Mouse (Mus musculus) frontal cortex, postnatal 14 days (tissue): Measurements from ENCODE around the gene Surf1.

Source experiments
- DNase-seq, 2 experiments: peaks; one replicate each; pipeline ENCODE4 v3.0.0; 2022; ENCODE audit warnings: low spot score in 2 of 2

The Surf1 gene

GRCm38 (mm10) chr2:26915927-26916728 lies at the start of gene Surf1, which contains the start of gene Surf2:
Gene Surf1 (minus strand): TSS chr2:26916530.
Gene Surf2 (plus strand): TSS chr2:26916367.
- DNase-seq, result peak; percentile 80 to 81

- DNase-seq, result no peak
Observed at GRCm38 (mm10) chr2:26964724-26965370, 48.5 kb upstream of the Surf1 start.

DNA sequence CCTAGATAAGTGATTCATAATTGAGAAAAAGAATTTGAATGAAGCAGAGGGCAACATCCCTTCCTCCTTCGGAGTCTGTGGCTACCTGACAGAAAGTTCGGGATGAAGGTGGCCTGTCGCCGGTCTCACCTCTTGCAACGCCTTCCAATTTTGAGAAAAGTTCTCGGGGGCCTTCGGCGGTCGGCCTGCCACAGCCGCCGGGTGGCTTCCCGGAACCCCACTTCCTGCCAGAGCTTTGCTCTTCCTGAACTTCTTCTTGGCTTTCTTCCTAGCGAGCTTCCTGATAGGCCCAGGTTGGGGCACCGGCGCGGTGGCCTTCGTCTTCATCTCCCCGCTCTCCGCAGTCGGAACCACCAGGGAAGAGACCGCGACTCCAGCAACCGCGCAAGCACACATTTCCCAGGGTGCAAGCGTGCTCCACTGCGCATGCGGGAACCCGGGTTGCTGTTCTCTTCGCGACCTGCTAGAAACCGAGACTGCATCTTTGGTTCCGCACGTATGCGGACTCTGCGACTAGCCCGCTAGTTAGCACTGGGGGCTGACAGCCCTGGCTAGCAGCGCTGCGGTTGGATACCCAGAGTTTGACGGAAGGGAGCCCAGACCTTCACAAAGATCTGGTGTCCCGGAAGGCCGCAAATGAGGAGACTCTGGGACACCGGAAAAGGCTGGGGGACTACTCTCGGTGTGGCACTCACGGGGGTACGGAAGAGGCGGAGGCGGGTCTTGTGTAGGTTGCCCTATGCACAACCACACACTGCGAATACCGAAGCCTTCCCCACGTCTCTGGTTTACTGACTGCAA lies 47.8 kb upstream of the Surf1 start, which contains the start of gene Rexo4:
Rexo4 (minus strand) TSS at position 464 of the 801 bp plus-strand sequence.
- DNase-seq, result peak; percentile 93 to 94

DNA sequence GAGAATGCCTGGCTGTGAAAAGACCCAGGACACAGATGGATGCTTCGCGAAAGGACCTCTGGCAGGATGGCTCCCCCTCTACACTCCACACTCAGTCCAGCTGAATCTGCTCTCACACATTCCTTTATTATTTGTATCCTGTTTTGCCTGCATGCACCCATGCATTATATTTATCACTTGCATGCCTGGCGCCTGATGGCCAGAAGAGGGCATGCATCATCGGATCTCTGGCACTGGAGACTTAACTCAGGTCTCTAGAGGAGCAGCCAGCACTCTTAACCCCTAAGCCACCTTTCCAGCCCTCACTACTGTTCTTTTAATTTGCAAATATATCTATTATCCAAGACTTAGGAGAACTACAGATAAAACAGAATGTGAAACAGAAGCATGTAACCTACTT lies 44.4 kb upstream of the Surf1 start:
- DNase-seq, result no peak

DNA sequence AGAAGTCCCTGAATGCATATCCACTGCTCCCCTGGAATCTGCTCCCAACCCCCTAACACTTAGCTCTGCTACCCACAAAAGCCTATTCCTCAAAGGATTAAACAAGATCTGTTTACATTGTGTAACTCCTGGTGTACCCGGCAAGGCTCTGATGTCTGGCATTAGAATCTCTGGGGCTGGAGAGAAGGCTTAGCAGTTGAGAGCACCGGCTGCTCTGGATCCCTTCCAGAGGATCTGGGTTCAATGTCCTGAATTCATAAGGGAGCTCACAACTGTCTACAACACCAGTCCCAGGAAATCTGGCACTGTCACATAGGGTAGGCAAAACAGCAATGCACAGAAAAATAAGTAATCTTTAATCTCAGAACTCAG lies 41.1 kb upstream of the Surf1 start:
- DNase-seq, result no peak

- no peak for DNase-seq
Observed at GRCm38 (mm10) chr2:26956811-26957487, 40.6 kb upstream of the Surf1 start.

- DNase-seq, result no peak
Observed at GRCm38 (mm10) chr2:26954735-26955395, 38.5 kb upstream of the Surf1 start.

DNA sequence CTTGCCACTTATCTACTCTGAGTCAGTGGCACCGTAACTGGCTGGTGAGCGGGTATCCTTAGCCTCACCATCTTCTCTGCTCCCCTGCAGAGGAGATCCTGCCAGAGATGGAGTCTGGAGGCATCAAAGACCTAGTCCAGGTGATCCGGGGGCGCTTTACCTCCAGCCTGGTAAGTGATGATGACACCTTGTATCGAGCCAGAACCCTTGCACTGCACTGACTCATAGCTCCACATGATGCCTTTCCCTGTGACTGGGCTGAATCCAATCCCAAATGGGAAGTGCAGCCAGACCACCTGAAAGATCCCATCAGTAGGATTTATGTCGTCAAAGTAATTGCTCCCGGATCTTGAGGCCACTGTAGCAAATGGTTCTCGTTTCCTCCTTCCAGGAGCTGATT lies 36.5 kb upstream of the Surf1 start:
- DNase-seq, result no peak

DNA sequence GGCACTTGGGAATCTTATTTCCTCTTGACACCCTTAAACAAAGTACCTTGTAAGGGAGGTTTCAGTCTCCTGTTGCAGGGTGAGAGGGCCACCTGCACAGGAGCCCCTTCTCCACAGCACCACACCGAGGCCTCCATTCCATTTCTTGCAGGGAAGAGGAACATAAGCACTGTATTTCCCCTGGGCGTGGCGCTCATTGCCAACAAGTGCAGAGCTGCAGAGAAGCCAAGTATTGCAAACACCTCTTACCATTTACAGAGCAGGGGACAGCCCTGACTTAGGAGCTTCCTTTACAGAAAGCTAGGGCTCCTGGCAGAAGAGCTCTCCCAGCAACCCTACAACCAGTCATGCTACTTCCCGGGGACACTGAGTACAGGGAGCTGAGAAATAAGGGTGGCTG lies 35.9 kb upstream of the Surf1 start:
- DNase-seq, result no peak

DNA sequence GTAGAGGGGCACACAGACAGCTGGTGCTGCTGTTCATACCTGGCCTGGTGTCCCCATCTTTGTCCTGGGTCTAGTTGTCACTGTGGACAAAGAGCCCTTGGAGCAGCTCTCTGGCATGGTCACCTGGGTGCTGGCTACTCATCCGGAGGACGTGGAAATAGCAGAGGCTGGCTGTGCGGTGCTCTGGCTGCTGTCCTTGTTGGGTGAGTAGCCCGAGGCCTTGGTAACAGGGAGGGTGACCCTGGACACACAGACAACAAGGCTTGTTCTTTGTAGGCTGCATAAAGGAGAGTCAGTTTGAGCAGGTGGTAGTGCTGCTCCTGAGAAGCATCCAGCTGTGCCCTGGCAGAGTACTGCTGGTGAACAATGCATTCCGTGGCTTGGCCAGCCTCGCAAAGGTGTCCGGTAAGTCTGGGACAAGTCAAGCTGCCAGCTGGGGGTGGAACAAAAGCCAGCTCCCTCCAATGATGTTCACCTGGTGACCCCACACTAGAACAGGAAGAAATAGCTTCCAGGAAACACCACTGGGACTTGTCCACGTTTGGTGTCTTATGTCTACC lies 35.1 kb upstream of the Surf1 start:
- no peak for DNase-seq

- no peak for DNase-seq
Observed at GRCm38 (mm10) chr2:26950411-26950810, 34.1 kb upstream of the Surf1 start.

- no peak for DNase-seq
Observed at GRCm38 (mm10) chr2:26943253-26943652, 26.9 kb upstream of the Surf1 start.

DNA sequence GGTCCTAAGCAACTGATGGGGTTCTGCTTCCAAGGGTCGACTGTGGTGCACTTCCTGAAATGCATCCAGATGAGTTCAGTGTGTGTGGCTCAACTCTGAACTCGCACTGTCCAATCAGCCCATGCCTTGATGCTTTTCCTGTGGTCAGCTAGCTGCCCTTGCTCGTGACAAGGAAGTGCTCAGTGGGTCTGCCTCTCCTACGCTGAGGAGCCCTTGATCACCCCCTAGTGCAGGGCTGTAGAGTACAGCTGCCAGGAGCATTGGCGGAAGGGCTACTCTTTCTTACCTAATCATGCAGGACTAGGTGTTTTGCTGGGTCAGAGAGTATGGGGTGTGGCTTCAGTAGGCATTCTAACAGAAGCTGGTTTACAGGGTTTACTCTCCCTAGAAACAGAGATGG lies 25.2 kb upstream of the Surf1 start:
- no peak for DNase-seq

DNA sequence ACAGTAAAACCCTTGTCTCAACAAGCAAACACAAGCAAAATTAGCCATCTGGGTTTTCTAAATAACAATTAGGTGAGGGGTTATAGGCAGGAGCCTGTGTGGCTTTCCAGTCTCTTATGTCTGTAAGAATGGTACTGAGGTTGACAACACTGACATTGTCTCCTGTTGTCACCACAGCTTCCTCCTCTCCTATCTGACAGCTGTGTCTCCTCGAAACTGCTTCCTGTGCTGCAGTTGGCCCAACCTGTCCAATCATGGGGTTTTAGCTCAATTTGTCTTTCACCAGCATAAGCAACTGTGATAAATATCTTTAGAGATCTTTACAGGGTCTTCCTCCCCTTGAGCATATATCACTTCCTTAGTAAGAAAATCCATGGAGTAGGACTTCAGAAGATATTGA lies 20.1 kb upstream of the Surf1 start:
- DNase-seq, result no peak

- no peak for DNase-seq
Observed at GRCm38 (mm10) chr2:26935286-26935685, 19.0 kb upstream of the Surf1 start.

- peak; percentile 81 to 88 for DNase-seq
Observed at GRCm38 (mm10) chr2:26933304-26934055, 17.1 kb upstream of the Surf1 start, which contains the start of the genes Surf4 and Stkld1. Gene Surf4 (minus strand): TSS chr2:26933928. Gene Stkld1 (plus strand): TSS chr2:26934047.

DNA sequence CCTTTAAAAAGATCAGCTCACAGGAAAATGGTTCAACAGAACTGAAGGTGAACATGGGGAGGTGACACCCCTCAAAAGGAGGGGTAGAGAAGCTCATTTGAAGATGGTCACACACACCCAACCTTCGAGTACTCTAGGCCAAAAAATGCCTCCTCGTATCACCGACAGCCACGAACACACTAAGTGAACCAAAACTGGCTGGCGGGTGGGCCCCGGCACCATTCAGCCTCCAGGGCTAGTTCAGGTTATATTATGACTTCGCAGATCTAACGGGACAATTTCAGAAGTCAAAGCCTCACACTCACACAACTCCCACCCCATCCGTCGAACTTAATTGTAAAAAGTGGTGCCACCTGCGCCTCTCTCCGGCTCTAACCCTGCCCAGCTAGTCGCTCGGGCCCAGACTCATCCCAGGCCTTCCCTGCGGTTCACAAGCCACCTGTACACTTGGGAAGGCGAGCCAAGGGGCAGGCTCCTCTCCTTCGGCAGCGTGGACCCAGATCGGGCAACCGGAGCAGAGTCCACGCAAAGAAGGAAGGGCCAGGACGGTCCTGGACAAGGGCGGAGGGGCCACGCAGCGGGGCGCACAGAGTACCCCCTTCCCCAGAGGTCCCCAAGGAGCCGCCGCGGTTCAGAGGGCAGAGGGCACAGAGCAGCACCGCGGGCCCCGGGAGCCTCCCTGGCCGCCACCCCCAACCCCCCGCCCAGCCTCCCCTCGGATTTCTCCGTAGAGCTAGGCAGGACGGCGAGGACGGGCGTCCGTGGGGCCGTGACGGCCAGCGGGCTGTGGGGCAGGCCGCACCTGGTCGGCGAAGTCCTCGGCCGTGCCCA lies 16.4 kb upstream of the Surf1 start:
- DNase-seq, result no peak

- peak in 1 of 2 experiments; percentile 63 for DNase-seq
Observed at GRCm38 (mm10) chr2:26930390-26930789, 14.1 kb upstream of the Surf1 start.
